Mouse (Mus musculus) left cerebral cortex, adult 6 months (tissue): ENCODE data around the gene Rinl. TPM values are rescaled to one million over a fixed set of nuclear protein-coding genes. Genes with fewer than 3 reads are reported as not detected.

Experiments used
- long read RNA-seq, 2 experiments: library from polyadenylated mRNA; unstranded; transcript quantifications; one replicate each; pipeline ENCODE4 v2.0.0; 2019 to 2020
- polyA plus RNA-seq: library from polyadenylated mRNA; unstranded; fragments of <200 nt; fragmentation: Nextera tagmentation; gene quantifications from 2 replicates; pipeline ENCODE4 v1.2.3, GENCODE M21; 2021

Gene Rinl
- polyA plus RNA-seq: 3.7 and 3.9 TPM in 2 replicates
- long read RNA-seq, experiment 1, partial matches to known transcripts: 13 of 14 reads
- long read RNA-seq, experiment 1, other reads (novel, unspliced or antisense): 1 of 14 reads
- long read RNA-seq, experiment 2, partial matches to known transcripts: 2 of 4 reads
- long read RNA-seq, experiment 2, other reads (novel, unspliced or antisense): 1 of 4 reads

DNA sequence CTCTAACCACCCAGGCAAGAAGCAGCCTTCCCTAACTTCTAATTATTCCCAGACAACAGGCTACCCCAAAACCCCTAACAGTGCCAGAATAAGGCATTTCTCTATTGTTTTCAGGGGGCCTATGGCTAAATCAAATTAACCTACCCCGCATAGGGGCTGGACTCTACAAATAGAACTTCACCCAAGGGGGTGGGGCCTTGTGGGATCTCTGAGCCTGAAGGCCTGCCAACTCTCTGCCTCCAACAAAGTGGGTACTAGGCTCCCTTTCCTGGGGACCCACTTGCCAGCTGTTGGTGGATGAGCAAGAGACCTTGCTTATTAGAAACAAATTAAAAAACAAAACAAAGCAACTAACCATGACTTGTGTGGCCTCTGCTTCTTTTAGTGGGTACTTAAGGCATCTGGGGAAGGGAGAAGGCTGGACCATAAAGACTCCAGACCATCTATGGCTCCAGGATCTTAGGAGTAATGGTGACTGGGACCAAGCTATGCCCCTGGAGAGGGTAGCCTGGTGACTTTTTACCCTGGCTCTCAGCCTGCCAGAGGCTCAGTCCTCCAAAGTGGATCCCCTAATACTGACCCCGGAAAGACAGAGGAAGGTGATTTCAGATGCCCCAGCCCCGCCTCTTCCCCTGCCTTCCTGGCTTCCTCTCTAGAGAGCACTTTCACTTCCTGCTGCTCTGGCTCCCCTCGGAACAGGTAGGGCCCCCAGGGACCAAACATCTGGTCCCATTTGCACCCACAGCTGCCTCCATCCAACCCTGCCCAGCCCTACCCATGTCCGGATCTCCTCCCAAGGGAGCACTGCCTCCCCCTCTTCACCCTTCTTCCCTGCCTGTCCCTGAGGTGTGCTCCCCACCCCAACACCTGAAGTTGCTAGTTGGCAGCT, at the start of gene Rinl:
Rinl (plus strand) TSS at position 663 of the 889 bp plus-strand sequence.

DNA sequence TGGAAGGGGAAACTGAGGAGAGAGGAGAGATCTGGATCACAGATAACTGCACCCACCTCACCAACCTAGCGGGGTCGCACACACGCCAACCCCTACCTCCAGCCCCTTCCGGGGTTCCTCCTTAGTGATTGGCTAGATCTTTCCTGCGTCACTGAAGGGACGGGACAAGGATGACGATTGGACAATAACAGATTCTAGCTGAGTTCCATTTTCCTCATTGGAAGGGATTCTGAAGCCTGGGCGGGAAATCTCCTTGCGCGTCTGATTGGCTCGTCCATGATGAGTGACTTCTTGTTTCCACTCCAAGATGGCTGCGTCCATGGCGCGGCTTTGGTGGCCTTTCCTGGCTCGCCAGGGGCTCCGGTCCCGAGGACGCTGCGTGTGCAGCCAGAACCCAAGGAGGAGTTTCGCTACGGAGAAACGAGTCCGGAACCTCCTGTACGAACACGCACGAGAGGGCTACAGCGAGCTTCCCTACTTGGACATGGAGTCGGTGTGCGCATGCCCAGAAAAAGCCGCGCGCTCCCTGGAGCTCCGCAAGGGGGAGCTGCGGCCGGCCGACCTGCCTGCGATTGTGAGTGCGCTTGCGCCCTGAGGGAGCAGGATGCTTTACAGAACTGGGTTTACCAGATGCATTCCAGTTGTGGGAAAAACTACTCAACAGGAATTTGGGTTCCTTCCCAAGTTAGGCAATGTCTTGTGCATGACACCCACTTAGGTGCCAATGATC, 46.9 kb upstream of the Rinl start, which contains the start of the genes Mrps12 and Sars2:
Mrps12 (minus strand) TSS at position 112 of the 730 bp plus-strand sequence.
Sars2 (plus strand) TSS at position 284 of the 730 bp plus-strand sequence.

DNA sequence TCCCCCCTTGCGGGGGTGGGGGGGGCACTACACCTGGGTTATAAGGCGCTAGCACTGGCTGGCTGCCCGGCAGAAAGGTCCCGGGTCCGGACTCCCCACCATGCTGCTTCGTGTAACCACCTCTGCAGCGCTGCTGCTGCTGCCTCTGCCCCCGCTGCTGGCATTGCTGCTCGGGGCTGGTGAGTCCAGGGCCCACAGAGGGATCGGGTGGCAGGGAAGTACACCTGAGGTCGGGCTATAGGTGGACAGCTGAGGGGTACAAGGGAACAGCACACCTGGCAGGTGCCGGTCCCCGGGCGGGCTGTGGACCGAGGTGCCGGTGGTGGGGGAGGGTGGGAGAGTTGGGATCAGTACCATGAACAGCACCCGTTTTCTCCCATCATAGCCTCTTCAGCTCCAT, 32.7 kb upstream of the Rinl start, which contains the start of gene Ccer2:
Ccer2 (plus strand) TSS at position 96 of the 400 bp plus-strand sequence.

DNA sequence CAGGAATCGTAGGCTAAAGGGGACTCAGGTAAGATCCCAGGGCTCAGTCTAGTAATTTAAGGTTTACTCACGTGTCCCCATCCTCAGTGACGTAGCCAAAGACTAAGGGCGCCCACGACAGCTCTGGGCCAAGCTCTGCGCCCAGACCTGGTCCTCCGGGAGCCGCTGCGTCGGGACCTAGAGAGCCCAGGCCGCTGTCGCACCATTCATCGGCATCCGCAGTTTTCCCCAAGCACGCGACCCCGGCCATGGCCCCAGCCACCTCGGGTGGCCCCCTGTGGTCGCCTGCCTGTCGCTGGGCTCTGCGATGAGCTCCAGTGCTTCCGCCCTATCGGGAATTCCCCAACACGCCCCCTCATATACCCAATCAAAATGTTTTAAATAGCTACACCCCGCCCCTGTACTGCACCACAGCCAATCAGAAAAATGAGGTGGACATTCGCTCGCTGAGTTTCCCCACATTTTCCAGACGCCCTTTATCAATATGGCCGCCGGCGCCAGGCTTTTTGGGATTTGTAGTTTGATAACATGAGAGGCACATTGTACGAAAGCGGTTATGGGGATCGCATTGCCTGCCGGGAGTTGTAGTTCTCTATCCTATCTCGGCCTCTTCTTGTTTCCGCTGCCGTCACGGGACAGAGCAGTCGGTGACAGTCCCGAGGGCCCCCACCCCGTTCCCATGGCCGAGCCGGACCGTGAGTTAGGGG, 22.4 kb upstream of the Rinl start, which contains the start of gene Sirt2:
Sirt2 (plus strand) TSS at position 563 of the 707 bp plus-strand sequence.

DNA sequence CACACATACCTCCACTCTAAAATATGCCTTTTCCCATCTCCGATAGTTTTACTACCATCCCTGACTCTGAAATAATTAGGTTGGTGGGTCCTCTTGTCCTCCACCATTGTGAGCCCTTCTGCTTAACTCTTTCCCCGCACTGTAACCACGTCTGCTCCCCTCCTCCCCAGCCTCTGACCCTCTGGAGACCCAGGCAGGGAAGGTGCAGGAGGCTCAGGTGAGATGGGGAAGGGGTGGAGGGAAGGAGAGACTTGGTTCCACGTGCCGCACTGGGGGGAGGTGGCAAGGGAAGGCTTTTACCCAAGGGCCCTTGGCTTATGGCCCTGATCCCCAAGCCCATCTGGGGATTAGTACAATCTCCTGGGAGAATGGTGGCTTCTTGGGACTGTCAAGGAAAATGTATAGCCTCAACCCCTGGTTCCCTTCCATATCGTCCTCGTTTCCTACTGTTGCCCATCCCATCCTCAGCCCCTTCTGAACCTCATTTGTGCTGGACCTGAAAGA, 21.3 kb upstream of the Rinl start, which contains the start of gene Nfkbib:
Nfkbib (minus strand) TSS at position 51 of the 504 bp plus-strand sequence.

DNA sequence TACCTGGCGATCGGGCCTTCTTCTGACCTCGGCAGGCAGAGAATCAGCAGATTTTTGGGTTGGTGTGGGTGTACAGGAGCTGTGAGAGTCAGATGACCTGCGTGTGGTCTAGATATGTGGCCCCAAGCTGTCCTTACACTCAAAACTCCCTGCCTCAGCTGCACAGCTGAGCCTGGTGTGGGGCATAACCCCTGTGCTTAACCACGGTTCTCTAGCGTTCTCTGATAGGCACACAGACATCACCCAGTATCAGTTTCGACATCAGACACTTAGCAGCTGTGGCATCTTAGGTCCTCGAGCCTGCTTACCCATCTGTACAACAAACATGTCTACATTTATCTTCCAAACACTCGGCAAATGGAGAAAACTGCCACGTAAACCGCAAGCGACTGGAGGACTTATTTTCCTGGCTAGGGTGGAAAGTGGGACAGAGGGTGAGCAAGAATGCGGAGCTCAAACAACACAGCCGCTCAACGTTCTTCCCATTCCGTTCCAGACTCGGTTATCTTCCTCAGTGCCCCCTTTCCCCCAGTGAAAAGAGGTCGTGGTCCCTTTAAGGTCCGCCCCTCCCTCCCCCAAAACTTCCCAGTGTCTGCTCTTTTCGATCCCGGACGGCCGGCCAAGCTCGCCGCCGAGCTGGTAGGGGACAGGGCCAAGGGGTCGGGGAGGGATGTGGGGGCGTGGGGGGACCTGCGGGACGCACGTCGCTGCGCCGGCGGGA, 19.6 kb downstream of the Rinl start, which contains the start of gene Hnrnpl:
Hnrnpl (plus strand) TSS at position 321 of the 721 bp plus-strand sequence.

DNA sequence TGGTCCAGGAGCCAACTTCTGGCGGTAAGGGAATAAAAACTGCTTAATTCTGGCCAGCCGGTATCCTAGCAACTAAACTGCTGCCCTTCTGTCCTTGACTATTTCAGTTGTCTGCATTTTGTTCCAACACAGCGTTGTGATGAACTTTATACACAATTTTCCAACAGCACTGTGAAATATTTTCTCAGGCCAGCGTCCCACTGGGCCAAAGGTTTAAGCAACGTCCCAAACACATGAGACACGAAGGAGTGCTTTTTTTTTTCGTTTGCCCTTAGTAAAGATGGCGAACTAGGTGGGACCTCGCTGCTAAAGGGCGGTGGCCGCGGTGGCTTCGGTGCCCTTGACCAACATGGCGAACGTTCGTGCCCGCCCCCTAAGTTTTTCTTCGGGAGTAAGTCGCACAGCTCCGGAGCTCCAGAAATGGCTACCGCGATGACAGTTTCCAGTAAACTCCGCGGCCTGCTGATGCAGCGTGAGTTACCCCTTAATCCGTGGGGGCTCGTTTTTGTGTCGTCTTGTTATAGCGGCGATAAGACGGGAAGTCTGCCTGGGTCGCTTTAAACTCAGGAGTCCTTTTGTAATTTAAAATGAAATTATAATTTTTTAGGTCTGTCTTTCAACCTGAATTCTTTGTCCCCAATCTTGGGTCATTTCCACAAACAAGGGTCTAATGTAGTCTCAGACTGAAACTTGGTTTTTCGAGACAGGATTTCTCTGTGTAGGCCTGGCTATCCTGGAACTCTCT, 36.3 kb downstream of the Rinl start, which contains the start of gene Ech1:
Ech1 (plus strand) TSS at position 277 of the 745 bp plus-strand sequence.

DNA sequence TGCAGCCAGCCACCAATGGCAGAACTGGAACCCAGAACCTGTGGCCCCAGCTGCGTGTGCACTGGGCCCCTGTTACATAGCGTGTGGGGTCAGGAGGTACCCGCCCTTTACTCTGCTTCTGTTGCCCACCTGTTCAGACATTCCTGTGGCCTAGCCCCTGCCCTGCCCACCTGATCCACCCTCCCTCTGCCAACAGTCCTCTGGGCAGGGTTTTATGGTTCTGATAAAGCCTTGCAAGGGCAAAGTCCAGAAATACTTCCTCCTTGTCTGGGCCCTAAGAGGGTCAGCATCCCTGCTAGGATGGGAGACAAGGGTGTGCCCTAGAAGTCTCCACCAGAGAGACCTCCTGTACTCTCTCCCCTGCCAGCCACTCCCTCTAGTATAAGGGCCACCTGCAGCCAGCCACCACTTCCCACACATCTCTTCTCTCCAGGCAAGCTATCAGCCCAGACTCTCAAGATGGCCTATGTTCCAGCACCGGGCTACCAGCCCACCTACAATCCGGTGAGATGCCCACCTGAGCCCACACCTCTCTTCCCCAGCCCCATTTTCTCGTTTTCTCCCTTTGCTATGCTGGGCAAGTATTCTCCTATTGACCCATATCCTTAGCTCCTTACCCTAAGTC, 45.1 kb downstream of the Rinl start, which contains the start of gene Lgals4:
Lgals4 (plus strand) TSS at position 132 of the 625 bp plus-strand sequence.

Other genes with a start within 250 kb of the Rinl start
- not detected in 2 replicates for gene Sycn, start 248.1 kb upstream of the Rinl start, polyA plus RNA-seq
- 0.09 TPM in 1 of 2 replicates, not detected in the other for gene Nccrp1, start 241.7 kb upstream of the Rinl start, polyA plus RNA-seq
- 7.5 and 9.2 TPM in 2 replicates for gene Samd4b, start 190.8 kb upstream of the Rinl start, polyA plus RNA-seq
- gene Pak4, start 190.8 kb upstream of the Rinl start, polyA plus RNA-seq: 5.4 and 6.1 TPM in 2 replicates
- gene Acp7, start 157.6 kb upstream of the Rinl start, polyA plus RNA-seq: 0.59 and 0.70 TPM in 2 replicates
- gene Fbxo27, start 96.1 kb upstream of the Rinl start, polyA plus RNA-seq: 14.4 and 14.5 TPM in 2 replicates
- 2.5 and 4.3 TPM in 2 replicates for gene Fbxo17, start 72.2 kb upstream of the Rinl start, polyA plus RNA-seq
- gene Mrps12, start 47.1 kb upstream of the Rinl start, polyA plus RNA-seq: 233 and 280 TPM in 2 replicates
- 11.2 and 15.1 TPM in 2 replicates for gene Sars2, start 47.0 kb upstream of the Rinl start, polyA plus RNA-seq
- gene Ccer2, start 32.8 kb upstream of the Rinl start, polyA plus RNA-seq: 1.3 and 1.8 TPM in 2 replicates
- 147 and 180 TPM in 2 replicates for gene Sirt2, start 22.2 kb upstream of the Rinl start, polyA plus RNA-seq
- 68.6 and 74.6 TPM in 2 replicates for gene Nfkbib, start 21.5 kb upstream of the Rinl start, polyA plus RNA-seq
- 95.1 and 110 TPM in 2 replicates for gene Hnrnpl, start 19.6 kb downstream of the Rinl start, polyA plus RNA-seq
- gene Ech1, start 36.2 kb downstream of the Rinl start, polyA plus RNA-seq: 125 and 135 TPM in 2 replicates
- 0.47 and 0.90 TPM in 2 replicates for gene Lgals4, start 44.9 kb downstream of the Rinl start, polyA plus RNA-seq
- gene Lgals7, start 74.9 kb downstream of the Rinl start, polyA plus RNA-seq: 0.42 TPM in 1 of 2 replicates, not detected in the other
- gene Capn12, start 92.5 kb downstream of the Rinl start, polyA plus RNA-seq: 0.60 and 0.75 TPM in 2 replicates
- gene Actn4, start 173.4 kb downstream of the Rinl start, polyA plus RNA-seq: 107 and 111 TPM in 2 replicates
- 507 and 624 TPM in 2 replicates for gene Eif3k, start 192.9 kb downstream of the Rinl start, polyA plus RNA-seq
- 0.71 and 0.85 TPM in 2 replicates for gene Map4k1, start 193.1 kb downstream of the Rinl start, polyA plus RNA-seq